Mouse (Mus musculus): ENCODE measurements around the gene Unc5c. TPM values are rescaled to one million over a fixed set of nuclear protein-coding genes. Genes with fewer than 3 reads are reported as not detected.

Gene Unc5c
- total and polyA plus RNA-seq, 2 experiments from 2014 or later = 29.2 to 106 TPM

DNA sequence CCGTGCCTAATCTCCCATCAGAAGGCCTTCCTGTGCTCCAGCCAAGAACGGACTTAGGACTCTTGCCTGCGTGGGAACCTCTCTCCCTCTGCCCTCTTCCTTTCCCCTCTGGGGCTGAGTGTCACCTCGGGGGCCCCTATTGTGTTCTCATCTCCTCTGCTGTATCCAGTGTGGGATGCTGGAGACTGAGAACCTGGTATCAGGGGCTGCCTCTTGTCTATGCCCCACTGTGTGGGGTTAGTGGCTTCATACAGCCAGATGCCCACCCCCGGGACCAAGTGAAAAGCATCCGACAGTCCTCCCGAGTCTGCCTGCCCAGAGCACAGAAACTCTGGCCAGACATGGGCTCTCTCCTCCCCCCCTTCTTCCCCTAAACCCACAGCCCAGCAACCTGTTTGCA, 287.2 kb downstream of the Unc5c start:
- Histone ChIP-seq H3K27me3 (ENCODE audit: insufficient read depth, low read length) (no peaks in the 10 kb centered on the region), H3K4me1 (ENCODE audit: insufficient read depth, low read length) (no peaks in the 10 kb centered on the region), H3K27ac (no peak overlapping the region), H3K36me3 (ENCODE audit: insufficient read depth, low read length) (no peaks in the 10 kb centered on the region), H3K4me2 (ENCODE audit: low read depth, low read length) (no peak overlapping the region), H3K9me3 (ENCODE audit: low read length) (no peaks in the 10 kb centered on the region), H3K9ac (replicated peaks; ENCODE audit: low read length) (no peak overlapping the region), H3K4me3 (ENCODE audit: low read length) (no peak overlapping the region)
- WGBS = 41% methylated on average over 7 of the region's 7 CpGs
- DNase-seq (ENCODE audit: low spot score) (no peak), ATAC-seq (peak; percentile 24; the same call in 1 of the 2 replicates)
- no peak for TF ChIP-seq CTCF (IDR thresholded peaks at IDR 0.05; ENCODE audit: low read depth)

DNA sequence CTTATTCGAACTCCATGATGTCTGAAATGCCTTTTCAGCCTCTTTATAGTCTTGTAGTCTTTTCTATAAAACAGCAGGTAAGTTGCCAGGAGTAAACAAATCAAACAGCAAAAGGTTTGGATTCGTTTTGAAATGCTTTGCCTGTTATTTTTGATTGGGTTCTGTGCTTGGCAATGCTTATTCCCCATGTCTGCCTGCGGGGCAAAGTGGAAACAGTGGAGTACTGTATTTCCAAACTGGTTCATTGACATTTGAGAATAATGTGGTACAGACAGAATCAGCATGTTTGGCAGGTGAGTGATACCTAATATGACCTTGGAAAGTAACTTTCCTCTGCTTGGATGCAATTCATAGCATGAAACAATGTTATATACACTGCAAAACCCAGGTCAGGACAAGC, 292.2 kb downstream of the Unc5c start:
- ATAC-seq = no peak
- H3K4me2 ChIP-seq (ENCODE audit: low read depth, low read length) = no peak overlapping the region
- H3K27me3 ChIP-seq (ENCODE audit: insufficient read depth, low read length) = no peaks in the 10 kb centered on the region
- no peaks in the 10 kb centered on the region; the same call in 1 of the 2 replicates for H3K36me3 ChIP-seq (ENCODE audit: insufficient read depth, low read length)
- no peak overlapping the region for H3K9ac ChIP-seq (replicated peaks; ENCODE audit: low read length)
- no peak overlapping the region for H3K27ac ChIP-seq
- no peak for DNase-seq (ENCODE audit: low spot score)
- WGBS = 78% methylated on average over 3 of the region's 3 CpGs
- H3K4me3 ChIP-seq (ENCODE audit: low read length) = no peak overlapping the region
- H3K4me1 ChIP-seq (ENCODE audit: insufficient read depth, low read length) = no peaks in the 10 kb centered on the region
- no peak for TF ChIP-seq CTCF (IDR thresholded peaks at IDR 0.05; ENCODE audit: low read depth)
- H3K9me3 ChIP-seq (ENCODE audit: low read length) = no peaks in the 10 kb centered on the region

DNA sequence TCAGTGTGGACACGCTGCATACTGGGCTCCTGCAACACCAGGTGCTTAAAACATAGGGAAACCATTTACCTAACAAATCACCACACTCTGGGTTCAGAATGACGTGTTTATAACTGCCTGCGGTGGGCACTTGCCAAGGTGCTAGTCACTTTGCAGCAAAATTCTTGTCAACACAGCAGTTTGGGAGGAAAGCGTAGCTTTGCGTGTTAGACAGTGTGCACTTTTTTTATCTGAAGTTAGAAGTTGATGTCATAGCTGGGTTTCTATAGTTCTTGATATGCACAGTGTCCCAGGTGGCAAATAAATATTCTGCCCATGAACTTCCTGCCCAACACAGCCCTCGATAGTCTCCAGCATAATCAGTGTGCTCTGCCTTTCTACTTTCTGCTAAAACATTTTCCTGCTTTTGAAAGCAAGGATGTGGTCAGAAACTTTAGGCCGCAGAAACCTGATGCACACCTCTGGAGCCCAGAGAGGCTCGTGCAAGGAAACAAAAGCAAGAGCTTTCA, 313.4 kb downstream of the Unc5c start:
- no peak overlapping the region for H3K4me2 ChIP-seq (ENCODE audit: low read depth, low read length)
- H3K36me3 ChIP-seq (ENCODE audit: insufficient read depth, low read length) = no peaks in the 10 kb centered on the region
- ATAC-seq = no peak
- no peak overlapping the region for H3K27ac ChIP-seq
- no peak for TF ChIP-seq CTCF (IDR thresholded peaks at IDR 0.05; ENCODE audit: low read depth)
- no peaks in the 10 kb centered on the region for H3K9me3 ChIP-seq (ENCODE audit: low read length)
- no peak overlapping the region for H3K4me3 ChIP-seq (ENCODE audit: low read length)
- no peak overlapping the region for H3K9ac ChIP-seq (replicated peaks; ENCODE audit: low read length)
- 73% methylated on average over 8 of the region's 8 CpGs for WGBS
- no peak for DNase-seq (ENCODE audit: low spot score)
- H3K27me3 ChIP-seq (ENCODE audit: insufficient read depth, low read length) = no peaks in the 10 kb centered on the region
- no peaks in the 10 kb centered on the region for H3K4me1 ChIP-seq (ENCODE audit: insufficient read depth, low read length)

DNA sequence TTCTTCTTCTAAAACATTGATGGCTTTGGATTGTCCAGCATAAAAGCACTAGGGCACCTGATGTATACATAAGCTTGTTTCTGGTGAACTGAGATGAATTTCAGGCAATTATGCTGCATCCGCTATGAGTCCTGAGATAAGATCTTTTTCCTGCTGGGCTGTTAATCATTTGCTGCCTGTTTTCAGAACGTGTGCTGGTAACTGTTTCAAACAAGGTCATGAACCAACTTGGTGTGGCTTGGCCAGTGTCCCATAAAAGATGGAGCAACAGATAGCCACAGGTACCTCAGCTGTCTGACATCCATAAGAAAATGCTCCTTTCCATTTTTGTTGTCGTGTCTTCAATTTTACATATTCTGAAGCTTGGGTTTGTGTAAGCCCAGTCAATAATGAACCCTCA, 314.2 kb downstream of the Unc5c start:
- no peaks in the 10 kb centered on the region for H3K27me3 ChIP-seq (ENCODE audit: insufficient read depth, low read length)
- ATAC-seq (no peak), DNase-seq (ENCODE audit: low spot score) (no peak)
- WGBS = 65% methylated on average over 3 of the region's 3 CpGs
- no peak overlapping the region for H3K9ac ChIP-seq (replicated peaks; ENCODE audit: low read length)
- no peaks in the 10 kb centered on the region for H3K36me3 ChIP-seq (ENCODE audit: insufficient read depth, low read length)
- H3K4me3 ChIP-seq (ENCODE audit: low read length) = no peak overlapping the region
- H3K27ac ChIP-seq = no peak overlapping the region
- H3K4me2 ChIP-seq (ENCODE audit: low read depth, low read length) = no peak overlapping the region
- TF ChIP-seq CTCF (IDR thresholded peaks at IDR 0.05; ENCODE audit: low read depth) = no peak
- no peaks in the 10 kb centered on the region for H3K4me1 ChIP-seq (ENCODE audit: insufficient read depth, low read length)
- no peaks in the 10 kb centered on the region for H3K9me3 ChIP-seq (ENCODE audit: low read length)

DNA sequence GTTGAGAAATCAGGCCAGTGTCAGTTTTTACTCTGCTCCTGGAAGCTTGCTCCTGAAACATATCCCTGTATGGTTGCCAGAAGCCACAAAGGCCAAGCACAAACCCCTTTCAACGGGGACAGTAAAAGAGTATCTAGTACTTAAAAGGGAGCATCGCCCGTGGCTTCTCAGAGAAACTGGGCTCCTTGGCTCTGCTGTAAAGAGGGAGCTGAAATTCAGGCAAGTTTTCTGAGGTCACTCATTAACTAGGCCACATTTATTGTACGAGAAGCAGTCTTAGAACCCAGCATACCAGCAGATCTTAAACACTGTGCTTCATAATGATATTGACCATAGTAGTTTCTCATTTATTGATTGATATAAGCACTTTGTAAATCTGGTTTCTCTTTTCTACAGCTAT, 317.5 kb downstream of the Unc5c start:
- DNase-seq (ENCODE audit: low spot score) (no peak), ATAC-seq (no peak)
- no peaks in the 10 kb centered on the region for H3K27me3 ChIP-seq (ENCODE audit: insufficient read depth, low read length)
- TF ChIP-seq CTCF (IDR thresholded peaks at IDR 0.05; ENCODE audit: low read depth) = no peak
- no peaks in the 10 kb centered on the region for H3K36me3 ChIP-seq (ENCODE audit: insufficient read depth, low read length)
- WGBS = 64% methylated on average over 4 of the region's 4 CpGs
- H3K9ac ChIP-seq (replicated peaks; ENCODE audit: low read length) = no peak overlapping the region
- H3K9me3 ChIP-seq (ENCODE audit: low read length) = no peaks in the 10 kb centered on the region
- H3K4me3 ChIP-seq (ENCODE audit: low read length) = no peak overlapping the region
- no peak overlapping the region for H3K4me2 ChIP-seq (ENCODE audit: low read depth, low read length)
- H3K4me1 ChIP-seq (ENCODE audit: insufficient read depth, low read length) = no peaks in the 10 kb centered on the region
- no peak overlapping the region for H3K27ac ChIP-seq

- H3K4me3 ChIP-seq (ENCODE audit: low read length) = no peak overlapping the region
- ATAC-seq (no peak), DNase-seq (ENCODE audit: low spot score) (no peak)
- no peak overlapping the region for H3K27ac ChIP-seq
- no peaks in the 10 kb centered on the region for H3K4me1 ChIP-seq (ENCODE audit: insufficient read depth, low read length)
- 82% methylated on average over 8 of the region's 8 CpGs for WGBS
- H3K9me3 ChIP-seq (ENCODE audit: low read length) = no peaks in the 10 kb centered on the region
- H3K9ac ChIP-seq (replicated peaks; ENCODE audit: low read length) = no peak overlapping the region
- no peak overlapping the region for H3K4me2 ChIP-seq (ENCODE audit: low read depth, low read length)
- H3K36me3 ChIP-seq (ENCODE audit: insufficient read depth, low read length) = no peaks in the 10 kb centered on the region
- TF ChIP-seq CTCF (IDR thresholded peaks at IDR 0.05; ENCODE audit: low read depth) = no peak
- H3K27me3 ChIP-seq (ENCODE audit: insufficient read depth, low read length) = no peaks in the 10 kb centered on the region
Measured at GRCm38 (mm10) chr3:141791026-141791780, 326.2 kb downstream of the Unc5c start.

DNA sequence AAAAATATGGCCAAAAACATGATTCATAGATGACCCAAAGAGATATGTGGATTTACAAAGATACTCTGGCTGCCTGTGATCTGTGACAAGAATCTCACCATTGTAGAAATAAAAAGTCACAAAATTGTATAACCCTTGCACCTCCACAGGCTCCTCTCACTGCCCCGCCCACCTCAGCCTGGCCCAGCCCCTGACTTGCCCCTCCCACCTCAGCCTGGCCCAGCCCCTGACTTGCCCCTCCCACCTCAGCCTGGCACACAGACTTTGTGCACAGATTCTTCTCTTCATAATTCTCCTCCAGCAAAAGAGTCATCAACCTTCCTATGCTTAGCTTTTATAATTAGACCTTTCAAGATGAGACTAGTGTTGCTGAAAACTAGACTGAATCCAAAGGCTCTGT, 327.1 kb downstream of the Unc5c start:
- 100% methylated on average over 1 of the region's 1 CpGs for WGBS
- no peak for ATAC-seq

More for the DNA sequence above, 327.1 kb downstream of the Unc5c start:
- Histone ChIP-seq H3K36me3 (ENCODE audit: insufficient read depth, low read length) (no peaks in the 10 kb centered on the region), H3K4me1 (ENCODE audit: insufficient read depth, low read length) (no peaks in the 10 kb centered on the region), H3K4me2 (ENCODE audit: low read depth, low read length) (no peak overlapping the region), H3K27ac (no peak overlapping the region), H3K9me3 (ENCODE audit: low read length) (no peaks in the 10 kb centered on the region), H3K9ac (replicated peaks; ENCODE audit: low read length) (no peak overlapping the region), H3K4me3 (ENCODE audit: low read length) (no peak overlapping the region), H3K27me3 (ENCODE audit: insufficient read depth, low read length) (no peaks in the 10 kb centered on the region)
- DNase-seq (ENCODE audit: low spot score) = no peak
- no peak for TF ChIP-seq CTCF (IDR thresholded peaks at IDR 0.05; ENCODE audit: low read depth)
